Mouse (Mus musculus): ENCODE measurements around the gene Kmt2d. TPM values are rescaled to one million over a fixed set of nuclear protein-coding genes. Genes with fewer than 3 reads are reported as not detected.

Gene Kmt2d
- total and polyA plus RNA-seq, 2 experiments from 2014 or later, result 6.0 to 31.6 TPM

- Histone ChIP-seq H3K4me2 (ENCODE audit: low read depth, low read length) (no peak overlapping the region), H3K27me3 (ENCODE audit: control insufficient read depth, insufficient read depth, low read length) (no peaks in the 10 kb centered on the region), H3K4me1 (ENCODE audit: control insufficient read depth, insufficient read depth) (peaks cover 8% of the 10 kb centered on the region; the same call in 1 of the 2 replicates), H3K9me3 (replicated peaks; ENCODE audit: control insufficient read depth, low read length) (no peaks in the 10 kb centered on the region), H3K4me3 (ENCODE audit: low read depth, low read length) (no peak overlapping the region), H3K9ac (replicated peaks; ENCODE audit: low read depth, low read length) (no peak overlapping the region), H3K27ac (ENCODE audit: low read depth) (no peak overlapping the region), H3K36me3 (replicated peaks; ENCODE audit: control insufficient read depth, insufficient read depth, low read length) (no peaks in the 10 kb centered on the region)
- DNase-seq (ENCODE audit: low spot score) (no peak), ATAC-seq (ENCODE audit: insufficient read depth, low read depth) (no peak)
- 59% methylated on average over 1 of the region's 1 CpGs for WGBS
- TF ChIP-seq EP300 (IDR thresholded peaks at IDR 0.05; ENCODE audit: low read depth) (no peak), CTCF (IDR thresholded peaks at IDR 0.05; ENCODE audit: low read depth) (no peak)
Observed at GRCm38 (mm10) chr15:98884106-98884505, 13.1 kb upstream of the Kmt2d start.

DNA sequence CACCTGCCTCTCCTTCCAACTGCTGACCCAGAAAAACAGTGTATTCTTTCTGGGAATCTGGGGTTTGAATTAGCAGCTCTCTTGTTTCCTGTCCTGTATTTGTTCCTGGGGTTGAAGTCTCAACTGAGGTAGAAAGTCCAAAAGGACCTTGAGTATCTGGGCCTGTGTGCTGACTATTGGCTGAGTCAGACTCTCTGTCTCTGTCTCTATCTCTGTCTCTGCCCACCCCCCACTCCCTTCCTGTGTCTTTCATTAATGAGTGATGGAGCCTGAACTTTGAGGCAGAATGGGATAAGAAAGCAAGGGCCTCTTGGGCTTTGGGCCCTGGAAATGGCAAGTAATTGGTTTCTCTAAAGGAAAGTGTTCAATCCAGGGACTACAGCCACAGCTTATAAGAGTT lies 12.7 kb upstream of the Kmt2d start:
- peaks cover 8% of the 10 kb centered on the region; the same call in 1 of the 2 replicates for H3K4me1 ChIP-seq (ENCODE audit: control insufficient read depth, insufficient read depth)
- H3K9me3 ChIP-seq (replicated peaks; ENCODE audit: control insufficient read depth, low read length), result no peaks in the 10 kb centered on the region
- H3K4me3 ChIP-seq (ENCODE audit: low read depth, low read length), result no peak overlapping the region
- no peaks in the 10 kb centered on the region for H3K27me3 ChIP-seq (ENCODE audit: control insufficient read depth, insufficient read depth, low read length)
- H3K4me2 ChIP-seq (ENCODE audit: low read depth, low read length), result no peak overlapping the region
- H3K36me3 ChIP-seq (replicated peaks; ENCODE audit: control insufficient read depth, insufficient read depth, low read length), result no peaks in the 10 kb centered on the region
- ATAC-seq (ENCODE audit: insufficient read depth, low read depth) (no peak), DNase-seq (ENCODE audit: low spot score) (no peak)
- H3K27ac ChIP-seq (ENCODE audit: low read depth), result no peak overlapping the region
- no peak overlapping the region for H3K9ac ChIP-seq (replicated peaks; ENCODE audit: low read depth, low read length)
- no peak for TF ChIP-seq EP300 (IDR thresholded peaks at IDR 0.05; ENCODE audit: low read depth)

- WGBS, result 18% methylated on average over 5 of the region's 5 CpGs
- ATAC-seq (ENCODE audit: insufficient read depth, low read depth), result no peak
Observed at GRCm38 (mm10) chr15:98881656-98882008, 10.6 kb upstream of the Kmt2d start.

DNA sequence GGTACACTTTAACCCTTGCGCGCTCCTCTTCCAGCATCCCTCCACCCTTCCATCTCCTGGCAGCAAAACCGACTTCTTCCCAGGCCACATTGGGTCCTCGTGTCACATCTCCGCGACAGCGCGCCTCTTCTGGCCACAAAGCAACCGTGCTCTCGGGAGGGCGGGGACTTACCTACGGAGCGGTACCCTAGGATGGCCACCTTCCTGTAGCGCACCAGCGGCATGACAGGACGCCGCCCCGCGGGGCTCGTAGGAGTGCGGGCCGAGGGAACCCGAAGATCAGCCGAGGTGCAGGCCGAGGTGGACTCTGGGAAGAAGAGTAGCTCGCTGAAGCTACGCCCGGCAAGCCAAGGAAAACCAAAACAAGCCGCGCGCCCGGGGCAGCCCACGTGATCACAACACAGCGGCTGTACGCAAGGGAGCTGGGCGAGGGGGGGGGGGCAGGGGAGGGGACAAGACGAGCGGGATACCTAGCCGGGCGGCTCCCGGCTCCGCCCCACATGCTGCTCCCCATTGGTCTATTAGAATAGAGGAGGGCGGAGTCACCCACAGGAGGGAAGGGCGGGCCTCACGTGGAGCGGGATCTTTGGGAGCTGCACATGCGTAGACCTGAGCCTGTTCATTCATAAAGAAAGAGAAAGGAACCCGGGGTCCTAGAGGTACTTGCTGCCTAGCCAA lies 10.1 kb upstream of the Kmt2d start:
- H3K36me3 ChIP-seq (replicated peaks; ENCODE audit: control insufficient read depth, insufficient read depth, low read length), result no peaks in the 10 kb centered on the region

More at GRCm38 (mm10) chr15:98881656-98882008, 10.6 kb upstream of the Kmt2d start:
- Histone ChIP-seq H3K4me3 (ENCODE audit: low read depth, low read length) (peak overlapping the region; percentile 63), H3K27ac (ENCODE audit: low read depth) (no peak overlapping the region), H3K4me2 (ENCODE audit: low read depth, low read length) (peak overlapping the region; percentile 87), H3K4me1 (ENCODE audit: control insufficient read depth, insufficient read depth) (peaks cover 8% of the 10 kb centered on the region; the same call in 1 of the 2 replicates), H3K27me3 (ENCODE audit: control insufficient read depth, insufficient read depth, low read length) (no peaks in the 10 kb centered on the region), H3K9ac (replicated peaks; ENCODE audit: low read depth, low read length) (no peak overlapping the region), H3K36me3 (replicated peaks; ENCODE audit: control insufficient read depth, insufficient read depth, low read length) (no peaks in the 10 kb centered on the region), H3K9me3 (replicated peaks; ENCODE audit: control insufficient read depth, low read length) (no peaks in the 10 kb centered on the region)
- no peak for TF ChIP-seq EP300 (IDR thresholded peaks at IDR 0.05; ENCODE audit: low read depth)
- no peak for DNase-seq (ENCODE audit: low spot score)

DNA sequence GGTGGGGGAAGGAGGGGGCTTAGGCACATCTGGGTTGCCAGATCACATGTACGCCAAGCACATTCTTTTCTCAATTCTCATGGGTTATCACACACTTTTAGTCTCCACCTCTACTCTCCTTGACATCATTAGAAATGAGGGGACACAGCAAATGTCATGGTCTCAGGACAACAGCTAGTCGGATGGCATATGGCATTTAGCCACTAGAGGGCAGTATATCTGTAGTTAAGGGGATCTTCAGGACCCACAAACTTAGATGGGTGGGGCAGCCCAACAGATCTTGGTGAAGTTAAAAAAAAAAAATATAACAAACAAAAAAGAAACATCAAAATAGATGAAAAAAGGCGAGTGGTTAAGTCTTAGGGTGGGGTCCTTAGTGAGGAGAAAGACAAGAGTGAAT lies 6.3 kb upstream of the Kmt2d start:
- no peaks in the 10 kb centered on the region for H3K27me3 ChIP-seq (ENCODE audit: control insufficient read depth, insufficient read depth, low read length)
- 6% methylated on average over 3 of the region's 3 CpGs for WGBS
- no peak overlapping the region for H3K27ac ChIP-seq (ENCODE audit: low read depth)
- no peak overlapping the region for H3K4me2 ChIP-seq (ENCODE audit: low read depth, low read length)
- no peak overlapping the region for H3K4me3 ChIP-seq (ENCODE audit: low read depth, low read length)
- H3K9me3 ChIP-seq (replicated peaks; ENCODE audit: control insufficient read depth, low read length), result no peaks in the 10 kb centered on the region
- H3K4me1 ChIP-seq (ENCODE audit: control insufficient read depth, insufficient read depth), result peaks cover 16% of the 10 kb centered on the region; the same call in 1 of the 2 replicates
- DNase-seq (ENCODE audit: low spot score) (peak; percentile 65), ATAC-seq (ENCODE audit: insufficient read depth, low read depth) (no peak)
- H3K36me3 ChIP-seq (replicated peaks; ENCODE audit: control insufficient read depth, insufficient read depth, low read length), result no peaks in the 10 kb centered on the region
- no peak overlapping the region for H3K9ac ChIP-seq (replicated peaks; ENCODE audit: low read depth, low read length)
- no peak for TF ChIP-seq EP300 (IDR thresholded peaks at IDR 0.05; ENCODE audit: low read depth)
- peak; percentile 79 for TF ChIP-seq CTCF (IDR thresholded peaks at IDR 0.05; ENCODE audit: low read depth)

More for the DNA sequence above, 10.1 kb upstream of the Kmt2d start:
- Histone ChIP-seq H3K9me3 (replicated peaks; ENCODE audit: control insufficient read depth, low read length) (no peaks in the 10 kb centered on the region), H3K9ac (replicated peaks; ENCODE audit: low read depth, low read length) (peak overlapping the region; percentile 58; the same call in 1 of the 2 replicates), H3K4me1 (ENCODE audit: control insufficient read depth, insufficient read depth) (peaks cover 8% of the 10 kb centered on the region; the same call in 1 of the 2 replicates), H3K27ac (ENCODE audit: low read depth) (peak overlapping the region; percentile 63), H3K4me3 (ENCODE audit: low read depth, low read length) (peak overlapping the region; percentile 63), H3K27me3 (ENCODE audit: control insufficient read depth, insufficient read depth, low read length) (no peaks in the 10 kb centered on the region), H3K4me2 (ENCODE audit: low read depth, low read length) (peak overlapping the region; percentile 87)
- under 1% methylated on average over 45 of the region's 48 CpGs for WGBS
- TF ChIP-seq EP300 (IDR thresholded peaks at IDR 0.05; ENCODE audit: low read depth), result no peak
- TF ChIP-seq CTCF (IDR thresholded peaks at IDR 0.05; ENCODE audit: low read depth), result no peak
- DNase-seq (ENCODE audit: low spot score) (peak; percentile 97), ATAC-seq (ENCODE audit: insufficient read depth, low read depth) (peak; percentile 97)
